Mouse (Mus musculus) left cerebral cortex, adult 18-20 months (tissue): ENCODE measurements at regions not wholly inside any gene's neighbourhood (a gene's known extent, or its start where the extent isn't known, plus 50 kb on each side); places are given as distances from the start of the nearest gene placed in this dataset.

Experiments
- DNase-seq, 2 experiments: peaks; one replicate each; pipeline ENCODE4 v3.0.0; 2021 to 2022; ENCODE audit warnings: low spot score in 2 of 2, mixed read lengths in 1 of 2

- DNase-seq, result no peak
These were observed 204.7 kb upstream of the Slc39a10 start for GRCm38 (mm10) chr1:47097084-47097996.

GRCm38 (mm10) chr1:47094498-47094897 is 201.8 kb upstream of the Slc39a10 start:
- no peak for DNase-seq

DNA sequence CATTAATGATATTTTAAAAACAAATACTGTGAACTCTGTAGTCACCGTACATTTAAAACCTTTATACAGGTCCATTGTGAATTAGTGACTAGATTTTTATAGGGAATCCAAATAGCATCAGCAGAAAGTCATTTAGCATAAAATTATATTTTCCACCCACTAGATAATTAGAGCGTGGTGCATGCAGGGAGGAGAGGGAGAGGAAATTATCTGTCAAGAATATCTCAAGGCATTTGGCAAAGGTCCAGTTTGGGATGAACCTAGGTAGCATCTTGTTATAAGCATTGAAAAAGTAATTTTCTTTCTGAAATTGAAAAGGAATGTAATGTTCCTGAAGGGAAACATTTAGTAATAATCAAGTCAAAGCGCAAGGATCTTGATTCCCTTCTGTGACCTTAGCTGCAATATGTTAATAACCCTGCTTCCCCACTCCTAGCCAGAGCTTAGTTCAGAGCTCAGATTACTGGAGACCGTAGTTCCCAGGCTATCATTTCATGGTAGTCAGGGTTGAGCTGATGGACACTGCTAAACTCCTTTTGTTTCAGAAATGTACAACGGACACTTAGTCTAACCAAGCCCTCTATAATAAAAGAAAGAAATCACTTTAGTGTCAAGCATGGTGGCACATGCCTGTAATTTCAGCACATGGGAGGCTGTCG is 200.8 kb upstream of the Slc39a10 start:
- DNase-seq, result no peak

DNA sequence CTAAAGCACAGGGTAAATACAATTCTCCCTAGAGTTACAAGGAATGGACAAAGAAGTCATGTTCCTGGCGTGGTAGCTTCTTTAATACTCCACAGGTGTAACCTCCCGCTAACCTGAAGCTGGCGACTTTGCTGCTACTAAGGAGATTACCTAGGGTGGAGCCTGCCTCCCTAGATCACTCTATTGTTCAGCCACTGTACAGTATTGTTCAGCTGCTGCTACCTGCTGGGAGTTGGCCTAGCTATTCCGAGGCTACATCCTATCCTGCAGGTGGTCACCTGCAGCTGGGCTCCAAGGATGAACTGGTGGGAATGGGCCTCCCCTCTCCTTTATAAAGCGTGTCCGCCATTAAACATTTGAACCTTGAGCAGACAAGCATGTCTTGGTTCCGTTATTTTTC is 183.8 kb upstream of the Slc39a10 start:
- DNase-seq, result no peak

GRCm38 (mm10) chr1:47058149-47058548 is 165.5 kb upstream of the Slc39a10 start:
- DNase-seq, result no peak

- no peak for DNase-seq
These were observed 164.7 kb upstream of the Slc39a10 start for GRCm38 (mm10) chr1:47057344-47057743.

DNA sequence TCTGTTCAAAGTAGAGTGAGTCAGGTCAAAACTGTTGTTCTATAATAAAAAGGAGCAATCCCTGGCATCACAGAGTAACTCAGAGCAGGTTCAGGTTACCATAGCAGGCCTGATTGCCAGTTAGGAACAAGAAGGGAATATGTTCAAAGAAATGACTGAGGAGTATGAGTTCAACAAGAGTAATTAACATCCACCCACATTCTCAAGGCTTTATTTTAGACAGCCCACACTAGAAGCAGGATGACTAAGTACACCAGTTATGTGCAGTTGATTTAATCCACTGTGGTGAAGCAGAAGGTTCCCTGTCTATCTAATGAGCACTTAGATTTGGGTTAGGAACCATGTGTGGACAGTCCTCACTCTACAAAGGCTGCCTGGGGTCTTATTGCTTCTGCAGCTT is 158.5 kb upstream of the Slc39a10 start:
- DNase-seq, result peak in 1 of 2 experiments; percentile 13

GRCm38 (mm10) chr1:47050492-47050891 is 157.8 kb upstream of the Slc39a10 start:
- no peak for DNase-seq

GRCm38 (mm10) chr1:47037576-47037975 is 144.9 kb upstream of the Slc39a10 start:
- no peak for DNase-seq

DNA sequence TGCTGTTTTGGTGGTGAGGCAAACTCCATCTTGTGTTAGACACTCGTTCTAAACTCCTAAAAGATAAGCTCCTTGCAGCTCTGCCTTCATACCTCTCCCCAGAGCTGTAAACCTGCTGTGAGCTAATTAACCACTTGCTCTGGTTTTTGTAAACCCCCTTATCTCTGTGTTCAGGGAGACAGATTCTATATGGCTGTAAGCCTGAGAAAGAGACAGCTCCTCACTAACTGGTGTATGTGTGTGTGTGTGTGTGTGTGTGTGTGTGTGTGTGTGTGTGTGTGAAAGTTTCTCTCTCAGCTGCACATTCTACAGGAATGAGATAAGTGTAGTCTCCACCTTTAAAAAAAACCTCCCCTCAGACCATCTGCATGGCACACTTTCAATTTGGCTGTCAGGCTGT is 126.7 kb upstream of the Slc39a10 start:
- DNase-seq, result no peak

GRCm38 (mm10) chr1:47014526-47014925 is 121.9 kb upstream of the Slc39a10 start:
- no peak for DNase-seq

- DNase-seq, result no peak
These were observed 111.1 kb upstream of the Slc39a10 start for GRCm38 (mm10) chr1:47003746-47004145.

DNA sequence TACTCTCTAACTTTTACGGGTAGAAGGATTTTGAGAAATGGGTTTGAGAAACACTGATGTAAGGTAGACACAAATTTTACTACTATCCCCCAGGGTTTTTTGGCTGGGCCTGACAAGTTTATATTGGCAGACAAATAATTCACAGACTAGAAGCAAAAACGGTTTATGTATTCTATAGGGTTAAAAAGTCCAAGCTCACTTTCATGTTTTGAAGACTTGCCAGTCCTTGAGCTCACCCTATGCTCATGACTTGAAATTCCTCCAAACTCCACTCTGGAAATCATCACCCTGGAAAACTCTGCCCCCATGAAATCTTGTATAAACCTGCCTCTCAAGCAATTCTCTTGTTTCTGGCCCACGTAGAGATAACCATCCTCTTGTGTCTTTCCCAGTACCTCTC is 106.7 kb upstream of the Slc39a10 start:
- DNase-seq, result no peak

- DNase-seq, result no peak
These were observed 93.3 kb upstream of the Slc39a10 start for GRCm38 (mm10) chr1:46985978-46986377.

- DNase-seq, result no peak
These were observed 90.4 kb upstream of the Slc39a10 start for GRCm38 (mm10) chr1:46983093-46983492.

DNA sequence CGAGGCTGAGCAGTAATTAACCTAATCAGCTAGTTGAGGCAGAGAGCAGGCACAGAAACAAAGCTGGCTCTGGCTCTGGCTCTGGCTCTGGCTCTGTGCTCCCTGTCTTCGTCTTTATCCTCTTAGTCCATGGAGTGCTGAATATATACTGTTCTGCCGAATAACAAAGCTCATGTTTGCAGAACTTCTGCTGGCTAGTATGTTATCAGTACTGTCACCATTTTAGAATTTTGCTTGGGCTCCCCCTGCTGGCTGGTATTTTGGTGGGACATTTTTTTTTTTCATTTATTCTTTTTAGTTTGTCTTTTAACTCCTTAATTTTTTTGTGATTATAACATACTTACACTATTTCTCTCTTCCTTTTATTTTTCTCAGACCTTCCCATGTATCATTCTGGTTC is 77.8 kb upstream of the Slc39a10 start:
- peak; percentile 51 to 58 for DNase-seq

- no peak for DNase-seq
These were observed 75.7 kb upstream of the Slc39a10 start for GRCm38 (mm10) chr1:46968361-46968760.

DNA sequence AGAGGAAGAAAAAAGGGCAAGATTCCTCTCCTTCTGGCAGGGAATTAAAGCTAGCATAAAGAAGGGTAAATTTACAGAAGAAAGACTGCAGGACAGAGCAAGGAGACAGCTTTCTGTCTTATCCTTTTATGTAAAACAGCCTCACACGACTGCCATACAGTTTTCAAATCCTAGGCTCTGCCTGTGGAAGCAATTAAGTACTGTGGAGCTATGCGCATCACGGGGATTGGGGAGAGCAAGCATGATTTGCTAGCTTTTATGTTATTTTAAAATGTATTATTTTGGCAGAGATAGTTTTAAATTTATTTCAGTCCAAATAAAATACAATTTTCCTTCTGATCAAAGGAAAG is 74.2 kb upstream of the Slc39a10 start:
- no peak for DNase-seq

DNA sequence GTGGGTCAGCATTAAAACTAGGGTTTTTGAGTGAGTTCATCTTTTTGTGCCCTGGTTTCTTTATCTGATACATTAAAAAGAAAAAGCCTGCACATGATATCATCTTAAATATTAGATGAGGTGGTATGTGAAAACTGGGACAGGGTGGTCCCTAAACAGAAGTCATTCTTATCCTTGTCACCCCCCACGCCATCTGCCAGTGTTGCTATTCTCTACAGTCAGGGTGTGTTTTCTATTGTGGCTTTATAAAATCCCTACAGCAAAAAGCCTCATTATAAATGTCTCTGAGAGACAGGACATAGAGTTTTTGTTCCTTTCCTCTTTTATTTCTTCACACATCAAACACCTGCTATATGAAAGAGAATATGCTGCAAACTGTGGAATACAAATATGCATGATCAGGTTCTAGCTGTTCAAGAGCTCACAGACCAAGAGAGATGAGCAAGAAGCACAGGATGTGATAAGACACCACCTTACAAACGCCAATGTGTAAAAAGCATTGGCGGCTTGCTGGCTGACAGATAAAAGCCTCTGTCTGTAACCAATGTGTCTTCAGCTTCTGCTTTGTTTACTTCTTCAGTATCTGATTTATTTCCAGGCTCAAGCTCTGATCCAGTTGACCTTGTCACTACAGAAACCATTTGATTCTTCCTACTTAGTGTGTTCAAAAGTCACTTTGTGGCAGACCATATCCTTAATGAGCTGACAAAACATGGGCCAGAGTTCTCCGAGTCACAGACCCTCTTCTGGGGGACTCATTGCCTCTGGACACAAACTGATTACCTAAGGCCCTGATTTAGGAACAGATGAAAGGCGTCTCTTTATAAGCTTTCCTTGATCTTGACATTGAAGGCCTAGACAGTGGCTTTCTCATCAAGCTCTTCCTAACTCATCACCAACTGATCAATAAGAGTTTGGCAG is 73.6 kb upstream of the Slc39a10 start:
- peak; percentile 60 to 71 for DNase-seq

- DNase-seq, result peak; percentile 50 to 56
These were observed 71.5 kb upstream of the Slc39a10 start for GRCm38 (mm10) chr1:46963973-46964727.
